Mouse (Mus musculus) midbrain, embryonic 10.5 days (tissue): ENCODE measurements at regions not wholly inside any gene's neighbourhood (a gene's known extent, or its start where the extent isn't known, plus 50 kb on each side); places are given as distances from the start of the nearest gene placed in this dataset.

ENCODE experiments used
- DNase-seq: peaks from one replicate; pipeline ENCODE4 v3.0.0-alpha.2; 2017; ENCODE audit warnings: low spot score
- H3K27ac ChIP-seq: fragments of 300-500 bp; sonication (generic); replicated peaks from 2 replicates; pipeline ENCODE4 v1.5.1; 2016; ENCODE audit warnings: mild to moderate bottlenecking
- H3K27me3 ChIP-seq: fragments of 300-500 bp; sonication (generic); 2 replicates; pipeline ENCODE4 v1.6.1; 2016; ENCODE audit warnings: low read depth, mild to moderate bottlenecking; ENCODE audit not compliant: poor library complexity, severe bottlenecking
- H3K36me3 ChIP-seq: fragments of 300-500 bp; sonication (generic); 2 replicates; pipeline ENCODE4 v1.6.1; 2016; ENCODE audit warnings: mild to moderate bottlenecking, moderate library complexity
- H3K4me1 ChIP-seq: fragments of 300-500 bp; sonication (generic); 2 replicates; pipeline ENCODE4 v1.6.1; 2016
- H3K4me3 ChIP-seq: fragments of 300-500 bp; sonication (generic); 2 replicates; pipeline ENCODE4 v1.5.1; 2016; ENCODE audit warnings: mild to moderate bottlenecking, moderate library complexity
- H3K9me3 ChIP-seq: fragments of 300-500 bp; sonication (generic); replicated peaks from 2 replicates; pipeline ENCODE4 v1.6.1; 2016; ENCODE audit warnings: mild to moderate bottlenecking
- WGBS: fragments of 180-500 bp; shearing (Covaris S2); methylation state at CpG from one replicate; pipeline ENCODE4 v1.1.7; 2016; 5-methylcytosine and 5-hydroxymethylcytosine counted together

GRCm38 (mm10) chr16:70147673-70148359 lies 165.9 kb upstream of the Gbe1 start:
- H3K4me3 ChIP-seq = no peak overlapping the region
- no peaks in the 10 kb centered on the region for H3K36me3 ChIP-seq
- DNase-seq = peak; percentile 17
- H3K9me3 ChIP-seq = no peaks in the 10 kb centered on the region
- no peak overlapping the region for H3K27ac ChIP-seq
- H3K4me1 ChIP-seq = peaks cover 11% of the 10 kb centered on the region
- 45% methylated on average over 10 of the region's 10 CpGs for WGBS
- no peaks in the 10 kb centered on the region for H3K27me3 ChIP-seq

GRCm38 (mm10) chr16:70154587-70154986 lies 159.2 kb upstream of the Gbe1 start:
- H3K27me3 ChIP-seq = no peaks in the 10 kb centered on the region

GRCm38 (mm10) chr16:70160539-70160938 lies 153.2 kb upstream of the Gbe1 start:
- Histone ChIP-seq H3K9me3 (no peaks in the 10 kb centered on the region), H3K4me1 (no peaks in the 10 kb centered on the region), H3K27ac (no peak overlapping the region), H3K4me3 (no peak overlapping the region), H3K27me3 (no peaks in the 10 kb centered on the region), H3K36me3 (no peaks in the 10 kb centered on the region)
- DNase-seq = no peak

More at GRCm38 (mm10) chr16:70154587-70154986, 159.2 kb upstream of the Gbe1 start:
- Histone ChIP-seq H3K27ac (no peak overlapping the region), H3K4me1 (no peaks in the 10 kb centered on the region), H3K9me3 (no peaks in the 10 kb centered on the region), H3K4me3 (no peak overlapping the region), H3K36me3 (no peaks in the 10 kb centered on the region)
- DNase-seq = no peak
- 87% methylated on average over 7 of the region's 7 CpGs for WGBS

- Histone ChIP-seq H3K36me3 (no peaks in the 10 kb centered on the region), H3K4me3 (no peak overlapping the region), H3K9me3 (no peaks in the 10 kb centered on the region), H3K4me1 (no peaks in the 10 kb centered on the region), H3K27ac (no peak overlapping the region), H3K27me3 (no peaks in the 10 kb centered on the region)
- no peak for DNase-seq
- 79% methylated on average over 7 of the region's 7 CpGs for WGBS
Measured at GRCm38 (mm10) chr16:70175140-70175539, 138.6 kb upstream of the Gbe1 start.

- DNase-seq = no peak
- H3K27me3 ChIP-seq = no peaks in the 10 kb centered on the region
- no peaks in the 10 kb centered on the region for H3K4me1 ChIP-seq
- no peaks in the 10 kb centered on the region for H3K36me3 ChIP-seq
- no peak overlapping the region for H3K4me3 ChIP-seq
- H3K27ac ChIP-seq = no peak overlapping the region
- WGBS = 90% methylated on average over 7 of the region's 7 CpGs
- no peaks in the 10 kb centered on the region for H3K9me3 ChIP-seq
Measured at GRCm38 (mm10) chr16:70178975-70179374, 134.8 kb upstream of the Gbe1 start.

GRCm38 (mm10) chr16:70213861-70214597 lies 99.7 kb upstream of the Gbe1 start:
- WGBS = 56% methylated on average over 1 of the region's 1 CpGs
- Histone ChIP-seq H3K27me3 (no peaks in the 10 kb centered on the region), H3K9me3 (no peaks in the 10 kb centered on the region), H3K27ac (no peak overlapping the region), H3K4me3 (no peak overlapping the region), H3K36me3 (no peaks in the 10 kb centered on the region), H3K4me1 (peaks cover 5% of the 10 kb centered on the region; the same call in 1 of the 2 replicates)
- DNase-seq = no peak

- H3K27me3 ChIP-seq = no peaks in the 10 kb centered on the region
- no peak overlapping the region for H3K27ac ChIP-seq
- H3K9me3 ChIP-seq = no peaks in the 10 kb centered on the region
- H3K4me1 ChIP-seq = peaks cover 5% of the 10 kb centered on the region; the same call in 1 of the 2 replicates
- no peaks in the 10 kb centered on the region for H3K36me3 ChIP-seq
- H3K4me3 ChIP-seq = no peak overlapping the region
- DNase-seq = no peak
- WGBS = 14% methylated on average over 4 of the region's 4 CpGs
Measured at GRCm38 (mm10) chr16:70214800-70215199, 98.9 kb upstream of the Gbe1 start.

GRCm38 (mm10) chr16:70227601-70228226 lies 86.0 kb upstream of the Gbe1 start:
- no peak for DNase-seq
- H3K36me3 ChIP-seq = no peaks in the 10 kb centered on the region
- WGBS = 91% methylated on average over 9 of the region's 9 CpGs
- H3K4me3 ChIP-seq = no peak overlapping the region
- no peak overlapping the region for H3K27ac ChIP-seq
- no peaks in the 10 kb centered on the region for H3K9me3 ChIP-seq
- 0 out of 2 replicates have a peak, but pooled peaks cover 4% of the 10 kb centered on the region for H3K4me1 ChIP-seq
- H3K27me3 ChIP-seq = no peaks in the 10 kb centered on the region

- 0 out of 2 replicates have a peak, but pooled peaks cover 2% of the 10 kb centered on the region for H3K4me1 ChIP-seq
Measured at GRCm38 (mm10) chr16:70232706-70233105, 81.0 kb upstream of the Gbe1 start.

GRCm38 (mm10) chr16:70235189-70235588 lies 78.6 kb upstream of the Gbe1 start:
- H3K27ac ChIP-seq = no peak overlapping the region
- no peak for DNase-seq
- no peaks in the 10 kb centered on the region for H3K9me3 ChIP-seq
- peaks cover 11% of the 10 kb centered on the region for H3K4me1 ChIP-seq
- H3K27me3 ChIP-seq = no peaks in the 10 kb centered on the region
- H3K4me3 ChIP-seq = no peak overlapping the region
- WGBS = 93% methylated on average over 4 of the region's 4 CpGs
- no peaks in the 10 kb centered on the region for H3K36me3 ChIP-seq

More at GRCm38 (mm10) chr16:70232706-70233105, 81.0 kb upstream of the Gbe1 start:
- Histone ChIP-seq H3K9me3 (no peaks in the 10 kb centered on the region), H3K27ac (no peak overlapping the region), H3K36me3 (no peaks in the 10 kb centered on the region), H3K4me3 (no peak overlapping the region), H3K27me3 (no peaks in the 10 kb centered on the region)
- WGBS = 86% methylated on average over 9 of the region's 9 CpGs
- no peak for DNase-seq

GRCm38 (mm10) chr16:70239432-70239941 lies 74.3 kb upstream of the Gbe1 start:
- WGBS = 29% methylated on average over 7 of the region's 7 CpGs
- DNase-seq = peak; percentile 23
- H3K27ac ChIP-seq = 0 out of 2 replicates have a peak overlapping the region, but pooled peaks have one; percentile 28
- peaks cover 11% of the 10 kb centered on the region for H3K4me1 ChIP-seq
- H3K9me3 ChIP-seq = no peaks in the 10 kb centered on the region
- no peaks in the 10 kb centered on the region for H3K36me3 ChIP-seq
- H3K4me3 ChIP-seq = no peak overlapping the region
- H3K27me3 ChIP-seq = no peaks in the 10 kb centered on the region

- no peak for DNase-seq
- H3K4me1 ChIP-seq = peaks cover 8% of the 10 kb centered on the region
- H3K4me3 ChIP-seq = no peak overlapping the region
- 82% methylated on average over 4 of the region's 4 CpGs for WGBS
- no peaks in the 10 kb centered on the region for H3K27me3 ChIP-seq
- no peaks in the 10 kb centered on the region for H3K9me3 ChIP-seq
- H3K27ac ChIP-seq = no peak overlapping the region
- H3K36me3 ChIP-seq = no peaks in the 10 kb centered on the region
Measured at GRCm38 (mm10) chr16:70244205-70244756, 69.5 kb upstream of the Gbe1 start.
